Mouse (Mus musculus): ENCODE data around the gene Hamp.

Gene Hamp

DNA sequence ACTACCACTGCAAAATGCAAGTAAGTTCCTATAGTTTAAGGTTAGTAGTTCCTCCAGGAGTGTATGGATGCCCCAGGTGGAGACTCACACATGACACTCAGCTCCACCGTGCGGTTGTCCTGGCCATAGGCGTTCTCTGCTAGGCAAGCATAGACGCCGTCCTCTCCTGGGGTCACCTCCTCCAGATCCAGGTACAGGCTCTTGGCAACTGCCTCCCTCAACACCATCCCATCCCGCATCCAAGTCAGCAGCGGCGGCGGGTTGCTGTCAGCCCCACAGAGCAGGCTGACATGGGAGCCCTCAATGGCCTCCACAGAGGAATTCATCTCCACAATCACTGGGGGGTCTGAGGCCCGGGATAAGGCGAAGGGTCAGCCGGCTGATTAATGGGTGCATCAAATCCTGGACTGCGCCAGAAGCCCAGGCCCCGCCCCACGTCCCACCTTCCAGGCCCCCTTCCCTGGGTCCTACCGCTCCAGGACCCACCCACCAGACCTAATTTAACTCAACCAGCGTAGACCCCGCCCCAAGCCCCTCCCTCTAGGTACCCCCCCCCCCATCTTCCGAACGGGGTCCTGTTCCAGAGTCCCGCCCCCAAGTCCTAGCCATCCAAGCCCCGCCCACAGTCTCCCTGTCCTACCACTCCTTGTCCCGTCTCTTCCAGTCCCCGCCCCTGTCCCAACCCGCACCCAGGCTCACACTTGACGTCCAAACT lies 35.4 kb downstream of the Hamp start:
- Histone ChIP-seq H3K27me3 (ENCODE audit: control insufficient read depth, insufficient read depth, low read length, poor library complexity, severe bottlenecking) (no peaks in the 10 kb centered on the region), H3K36me3 (ENCODE audit: control insufficient read depth, insufficient read depth, low read length, poor library complexity, severe bottlenecking) (no peaks in the 10 kb centered on the region)
- DNase-seq (ENCODE audit: low read depth, low spot score): no peak

DNA sequence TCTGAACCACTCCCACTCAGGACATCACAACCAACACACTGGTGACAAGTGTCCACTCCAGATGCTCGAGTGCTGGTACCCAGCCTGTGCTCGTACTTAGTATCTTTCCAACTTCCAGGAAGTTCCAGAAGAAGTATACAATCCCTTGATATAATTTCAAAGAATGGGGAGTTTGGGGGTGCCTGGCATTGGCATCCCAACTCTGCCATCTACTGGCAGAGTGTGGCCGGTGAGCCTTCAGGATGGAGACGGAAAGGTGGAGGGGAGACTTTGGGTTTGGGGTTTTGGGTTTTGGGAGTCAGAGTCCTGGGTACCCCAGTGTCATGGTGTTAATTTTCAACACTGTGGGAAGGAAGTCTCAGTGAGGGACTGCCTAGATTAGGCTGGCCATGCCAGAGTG lies 39.8 kb downstream of the Hamp start:
- H3K36me3 ChIP-seq (ENCODE audit: control insufficient read depth, insufficient read depth, low read length, poor library complexity, severe bottlenecking): no peaks in the 10 kb centered on the region
- peak; percentile 73 for DNase-seq (ENCODE audit: low read depth, low spot score)
- no peaks in the 10 kb centered on the region for H3K27me3 ChIP-seq (ENCODE audit: control insufficient read depth, insufficient read depth, low read length, poor library complexity, severe bottlenecking)

DNA sequence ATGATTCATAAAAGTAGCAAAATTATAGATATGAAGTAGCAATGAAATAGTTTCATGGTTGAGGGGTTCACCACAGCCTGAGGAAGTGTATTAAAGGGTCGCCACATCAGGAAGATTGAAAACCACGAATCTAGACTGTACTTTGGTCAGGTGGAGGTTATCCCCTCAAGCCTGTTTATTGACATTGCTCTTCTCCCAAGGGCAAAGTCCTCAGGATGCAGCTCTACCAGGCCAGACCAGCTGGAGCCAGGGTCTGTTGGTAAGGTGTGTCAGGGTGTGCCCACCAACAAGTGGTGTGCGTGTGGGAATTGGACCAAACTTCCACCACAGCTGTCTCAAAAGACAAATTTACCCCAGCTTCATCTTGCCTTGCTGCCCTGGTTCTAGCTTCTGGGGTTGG lies 48.6 kb downstream of the Hamp start:
- no peaks in the 10 kb centered on the region for H3K36me3 ChIP-seq (ENCODE audit: control insufficient read depth, insufficient read depth, low read length, poor library complexity, severe bottlenecking)
- H3K27me3 ChIP-seq (ENCODE audit: control insufficient read depth, insufficient read depth, low read length, poor library complexity, severe bottlenecking): no peaks in the 10 kb centered on the region

DNA sequence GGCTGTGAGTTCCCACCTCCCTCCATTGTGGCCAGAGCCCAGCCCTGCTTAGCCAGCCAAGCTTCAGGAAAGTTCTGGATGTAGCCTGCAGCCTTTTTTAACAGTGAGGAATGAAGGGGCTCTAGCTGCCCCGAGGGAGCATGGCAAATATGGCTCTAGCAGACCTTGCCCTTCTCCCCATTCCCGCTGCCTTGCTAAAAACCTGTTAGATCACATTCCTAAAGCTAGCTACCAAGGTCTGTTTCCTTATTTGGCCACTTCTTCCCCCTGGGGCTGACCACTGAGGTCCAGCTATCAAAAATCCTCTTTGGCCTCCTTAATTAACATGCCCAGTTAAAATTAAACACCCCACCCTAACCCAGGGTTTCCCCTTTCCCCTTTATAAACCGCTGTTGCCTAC lies 51.3 kb downstream of the Hamp start:
- Histone ChIP-seq H3K27me3 (ENCODE audit: control insufficient read depth, insufficient read depth, low read length, poor library complexity, severe bottlenecking) (no peaks in the 10 kb centered on the region), H3K36me3 (ENCODE audit: control insufficient read depth, insufficient read depth, low read length, poor library complexity, severe bottlenecking) (no peaks in the 10 kb centered on the region)
- no peak for DNase-seq (ENCODE audit: low read depth, low spot score)

More for the DNA sequence above, 48.6 kb downstream of the Hamp start:
- no peak for DNase-seq (ENCODE audit: low read depth, low spot score)
